Mouse (Mus musculus) neural tube, embryonic 15.5 days (tissue): ENCODE measurements around the gene Fam71e2. TPM values are rescaled to one million over a fixed set of nuclear protein-coding genes. Genes with fewer than 3 reads are reported as not detected.

ENCODE experiments used
- ATAC-seq: fragments of 200-750 bp; cut with Nextera tagmentation; 2 replicates; pipeline ENCODE4 v1.8.0; 2017; ENCODE audit warnings: mild to moderate bottlenecking, moderate TSS enrichment, moderate library complexity; ENCODE audit not compliant: low FRiP score
- H3K27ac ChIP-seq: fragments of 300-500 bp; sonication (generic); replicated peaks from 2 replicates; pipeline ENCODE4 v1.5.1; 2015; ENCODE audit warnings: mild to moderate bottlenecking, inconsistent platforms
- H3K27me3 ChIP-seq: fragments of 300-500 bp; sonication (generic); replicated peaks from 2 replicates; pipeline ENCODE4 v1.6.1; 2015; ENCODE audit warnings: inconsistent platforms
- H3K36me3 ChIP-seq: fragments of 300-500 bp; sonication (generic); 2 replicates; pipeline ENCODE4 v1.6.1; 2015; ENCODE audit warnings: inconsistent platforms
- H3K4me1 ChIP-seq: fragments of 300-500 bp; sonication (generic); 2 replicates; pipeline ENCODE4 v1.6.1; 2015; ENCODE audit warnings: inconsistent platforms
- H3K4me2 ChIP-seq: fragments of 300-500 bp; sonication (generic); 2 replicates; pipeline ENCODE4 v1.6.1; 2015; ENCODE audit warnings: inconsistent platforms, mild to moderate bottlenecking, moderate library complexity
- H3K4me3 ChIP-seq: fragments of 300-500 bp; sonication (generic); replicated peaks from 2 replicates; pipeline ENCODE4 v1.5.1; 2015; ENCODE audit warnings: mild to moderate bottlenecking, inconsistent platforms
- H3K9ac ChIP-seq: fragments of 300-500 bp; sonication (generic); replicated peaks from 2 replicates; pipeline ENCODE4 v1.6.1; 2015; ENCODE audit warnings: mild to moderate bottlenecking, inconsistent platforms
- H3K9me3 ChIP-seq: fragments of 300-500 bp; sonication (generic); replicated peaks from 2 replicates; pipeline ENCODE4 v1.6.1; 2016; ENCODE audit warnings: inconsistent platforms
- WGBS: fragments of 180-500 bp; shearing (Covaris S2); methylation state at CpG from one replicate; pipeline ENCODE4 v1.1.7; 2015; ENCODE audit warnings: mixed read lengths; 5-methylcytosine and 5-hydroxymethylcytosine counted together
- polyA plus RNA-seq: library from polyadenylated mRNA; unstranded; fragments of >200 nt; fragmentation: Nextera tagmentation; extraction: Ambion mirVana; gene quantifications from 2 replicates; pipeline ENCODE4 v1.2.1, GENCODE M21; 2015

Gene Fam71e2
- polyA plus RNA-seq, 1 experiment from 2014 or later = not detected

- no peak within 1 kb of the TSS for H3K4me3 ChIP-seq
- no peak within 1 kb of the TSS for H3K27ac ChIP-seq
- no peak for ATAC-seq
- no peaks in the 10 kb centered on the region for H3K9me3 ChIP-seq
- H3K4me1 ChIP-seq = 0 out of 2 replicates have a peak, but pooled peaks cover 2% of the 10 kb centered on the region
- peak within 1 kb of the TSS; percentile 58; the same call in 1 of the 2 replicates for H3K4me2 ChIP-seq
- H3K36me3 ChIP-seq = no peaks in the 10 kb centered on the region
- 88% methylated on average over 7 of the region's 7 CpGs for WGBS
- H3K9ac ChIP-seq = no peak within 1 kb of the TSS
- 0 out of 2 replicates have a peak, but pooled peaks cover 4% of the 10 kb centered on the region for H3K27me3 ChIP-seq
These were observed 45.9 kb downstream of the Fam71e2 start, which contains the start of gene Tmem150b for GRCm38 (mm10) chr7:4725169-4725568. Gene Tmem150b, minus strand, starts transcription at chr7:4725249.

- no peak for ATAC-seq
- 0 out of 2 replicates have a peak, but pooled peaks cover 4% of the 10 kb centered on the region for H3K27me3 ChIP-seq
- H3K9me3 ChIP-seq = no peaks in the 10 kb centered on the region
- H3K36me3 ChIP-seq = no peaks in the 10 kb centered on the region
- H3K9ac ChIP-seq = no peak overlapping the region
- H3K27ac ChIP-seq = no peak overlapping the region
- no peak overlapping the region for H3K4me3 ChIP-seq
- H3K4me2 ChIP-seq = no peak overlapping the region; the same call in 1 of the 2 replicates
- 0 out of 2 replicates have a peak, but pooled peaks cover 2% of the 10 kb centered on the region for H3K4me1 ChIP-seq
- 75% methylated on average over 3 of the region's 3 CpGs for WGBS
These were observed 46.7 kb downstream of the Fam71e2 start for GRCm38 (mm10) chr7:4724359-4724758.

- Histone ChIP-seq H3K27ac (no peak overlapping the region), H3K9ac (0 out of 2 replicates have a peak overlapping the region, but pooled peaks have one; percentile 33), H3K27me3 (0 out of 2 replicates have a peak, but pooled peaks cover 4% of the 10 kb centered on the region), H3K36me3 (no peaks in the 10 kb centered on the region), H3K9me3 (no peaks in the 10 kb centered on the region), H3K4me3 (peak overlapping the region; percentile 28), H3K4me1 (0 out of 2 replicates have a peak, but pooled peaks cover 2% of the 10 kb centered on the region), H3K4me2 (peak overlapping the region; percentile 58)
- 43% methylated on average over 12 of the region's 12 CpGs for WGBS
- peak; percentile 81 for ATAC-seq
These were observed 47.6 kb downstream of the Fam71e2 start for GRCm38 (mm10) chr7:4723508-4723907.

GRCm38 (mm10) chr7:4719276-4719675 lies 51.8 kb downstream of the Fam71e2 start:
- no peaks in the 10 kb centered on the region for H3K27me3 ChIP-seq
- ATAC-seq = no peak
- H3K9ac ChIP-seq = no peak overlapping the region
- H3K4me3 ChIP-seq = no peak overlapping the region
- H3K9me3 ChIP-seq = no peaks in the 10 kb centered on the region
- H3K4me1 ChIP-seq = 0 out of 2 replicates have a peak, but pooled peaks cover 2% of the 10 kb centered on the region
- WGBS = 88% methylated on average over 3 of the region's 3 CpGs
- no peak overlapping the region for H3K27ac ChIP-seq
- peaks cover 30% of the 10 kb centered on the region for H3K36me3 ChIP-seq
- no peak overlapping the region for H3K4me2 ChIP-seq

GRCm38 (mm10) chr7:4716955-4717354 lies 54.1 kb downstream of the Fam71e2 start:
- no peak overlapping the region for H3K27ac ChIP-seq
- H3K9me3 ChIP-seq = no peaks in the 10 kb centered on the region
- no peak overlapping the region for H3K4me3 ChIP-seq
- WGBS = 77% methylated on average over 6 of the region's 6 CpGs
- ATAC-seq = no peak
- H3K4me1 ChIP-seq = no peaks in the 10 kb centered on the region
- no peak overlapping the region for H3K9ac ChIP-seq
- no peak overlapping the region for H3K4me2 ChIP-seq
- H3K27me3 ChIP-seq = no peaks in the 10 kb centered on the region
- peaks cover 53% of the 10 kb centered on the region for H3K36me3 ChIP-seq

GRCm38 (mm10) chr7:4712594-4712993 lies 58.5 kb downstream of the Fam71e2 start:
- no peak overlapping the region for H3K27ac ChIP-seq
- no peak overlapping the region for H3K4me3 ChIP-seq
- H3K4me2 ChIP-seq = no peak overlapping the region
- no peaks in the 10 kb centered on the region for H3K9me3 ChIP-seq
- no peaks in the 10 kb centered on the region for H3K4me1 ChIP-seq
- peaks cover 94% of the 10 kb centered on the region for H3K36me3 ChIP-seq
- no peak for ATAC-seq
- no peaks in the 10 kb centered on the region for H3K27me3 ChIP-seq
- H3K9ac ChIP-seq = no peak overlapping the region
- 93% methylated on average over 3 of the region's 3 CpGs for WGBS

- peaks cover 84% of the 10 kb centered on the region for H3K36me3 ChIP-seq
- no peaks in the 10 kb centered on the region for H3K9me3 ChIP-seq
- WGBS = 42% methylated on average over 18 of the region's 18 CpGs
These were observed 66.0 kb downstream of the Fam71e2 start for GRCm38 (mm10) chr7:4705098-4705497.

More at GRCm38 (mm10) chr7:4705098-4705497, 66.0 kb downstream of the Fam71e2 start:
- H3K4me3 ChIP-seq = no peak overlapping the region
- H3K4me1 ChIP-seq = peaks cover 4% of the 10 kb centered on the region; the same call in 1 of the 2 replicates
- H3K4me2 ChIP-seq = no peak overlapping the region
- no peaks in the 10 kb centered on the region for H3K27me3 ChIP-seq
- ATAC-seq = no peak
- no peak overlapping the region for H3K9ac ChIP-seq
- no peak overlapping the region for H3K27ac ChIP-seq

Other genes with a start within 250 kb of the Fam71e2 start
- 1.8 and 2.4 TPM in 2 replicates for gene Tnni3, start 247.1 kb downstream of the Fam71e2 start, polyA plus RNA-seq
- gene Dnaaf3, start 238.8 kb downstream of the Fam71e2 start, polyA plus RNA-seq = 1.8 and 2.1 TPM in 2 replicates
- 77.0 and 94.1 TPM in 2 replicates for gene Syt5, start 223.8 kb downstream of the Fam71e2 start, polyA plus RNA-seq
- 0.43 and 0.65 TPM in 2 replicates for gene Ptprh, start 167.3 kb downstream of the Fam71e2 start, polyA plus RNA-seq
- 1.7 and 2.3 TPM in 2 replicates for gene Tmem86b, start 139.9 kb downstream of the Fam71e2 start, polyA plus RNA-seq
- gene Ppp6r1, start 112.3 kb downstream of the Fam71e2 start, polyA plus RNA-seq = 8.3 and 8.9 TPM in 2 replicates
- gene Hspbp1, start 86.2 kb downstream of the Fam71e2 start, polyA plus RNA-seq = 156 and 173 TPM in 2 replicates
- 6.5 and 6.8 TPM in 2 replicates for gene Brsk1, start 80.7 kb downstream of the Fam71e2 start, polyA plus RNA-seq
- gene Tmem150b, start 46.1 kb downstream of the Fam71e2 start, polyA plus RNA-seq = 0.13 and 0.14 TPM in 2 replicates
- gene Kmt5c, start 31.2 kb downstream of the Fam71e2 start, polyA plus RNA-seq = 56.9 and 58.2 TPM in 2 replicates
- gene Cox6b2, start 18.2 kb downstream of the Fam71e2 start, polyA plus RNA-seq = 26.3 and 38.6 TPM in 2 replicates
- 0.90 and 1.0 TPM in 2 replicates for gene Il11, start 11.6 kb upstream of the Fam71e2 start, polyA plus RNA-seq
- gene Tmem190, start 11.6 kb upstream of the Fam71e2 start, polyA plus RNA-seq = not detected in 2 replicates
- 6.8 and 9.9 TPM in 2 replicates for gene Tmem238, start 18.4 kb upstream of the Fam71e2 start, polyA plus RNA-seq
- 224 and 255 TPM in 2 replicates for gene Rpl28, start 21.6 kb upstream of the Fam71e2 start, polyA plus RNA-seq
- 252 and 275 TPM in 2 replicates for gene Ube2s, start 41.3 kb upstream of the Fam71e2 start, polyA plus RNA-seq
- 10.6 and 11.3 TPM in 2 replicates for gene Shisa7, start 73.4 kb upstream of the Fam71e2 start, polyA plus RNA-seq
- gene Isoc2b, start 99.0 kb upstream of the Fam71e2 start, polyA plus RNA-seq = 3.7 and 5.9 TPM in 2 replicates
- 0.51 and 0.79 TPM in 2 replicates for gene Isoc2a, start 105.9 kb upstream of the Fam71e2 start, polyA plus RNA-seq
- gene Gm36210, start 135.2 kb upstream of the Fam71e2 start, polyA plus RNA-seq = 0.23 and 0.37 TPM in 2 replicates
- 3.1 and 4.0 TPM in 2 replicates for gene Zfp628, start 143.9 kb upstream of the Fam71e2 start, polyA plus RNA-seq
- gene Nat14, start 150.7 kb upstream of the Fam71e2 start, polyA plus RNA-seq = 30.8 and 36.3 TPM in 2 replicates
- gene Ssc5d, start 154.5 kb upstream of the Fam71e2 start, polyA plus RNA-seq = 1.00 and 1.8 TPM in 2 replicates
- gene Sbk2, start 193.1 kb upstream of the Fam71e2 start, polyA plus RNA-seq = 0.14 TPM in 1 of 2 replicates, not detected in the other
- gene Sbk3, start 199.9 kb upstream of the Fam71e2 start, polyA plus RNA-seq = 0.32 and 0.35 TPM in 2 replicates
- 49.6 and 57.0 TPM in 2 replicates for gene Zfp579, start 224.9 kb upstream of the Fam71e2 start, polyA plus RNA-seq
- gene Zfp524, start 243.1 kb upstream of the Fam71e2 start, polyA plus RNA-seq = 7.3 and 9.9 TPM in 2 replicates
- gene Fiz1, start 243.4 kb upstream of the Fam71e2 start, polyA plus RNA-seq = 37.0 TPM in 2 replicates
- 0.15 and 1.4 TPM in 2 replicates for gene Gm44973, start 244.2 kb upstream of the Fam71e2 start, polyA plus RNA-seq
- gene Zfp865, start 249.1 kb upstream of the Fam71e2 start, polyA plus RNA-seq = 6.4 and 7.0 TPM in 2 replicates
- gene Ccdc106, start 249.3 kb upstream of the Fam71e2 start, polyA plus RNA-seq = 60.0 and 75.7 TPM in 2 replicates